Mouse (Mus musculus) retina, embryonic 14.5 days (tissue): ENCODE measurements around the gene Tmem60.
A peak's percentile ranks its signal among the peaks of the same experiment; 100 is the strongest.

Experiments used
- DNase-seq: peaks from one replicate; pipeline ENCODE4 v3.0.0-alpha.2; 2015; ENCODE audit warnings: low spot score

The Tmem60 gene

DNA sequence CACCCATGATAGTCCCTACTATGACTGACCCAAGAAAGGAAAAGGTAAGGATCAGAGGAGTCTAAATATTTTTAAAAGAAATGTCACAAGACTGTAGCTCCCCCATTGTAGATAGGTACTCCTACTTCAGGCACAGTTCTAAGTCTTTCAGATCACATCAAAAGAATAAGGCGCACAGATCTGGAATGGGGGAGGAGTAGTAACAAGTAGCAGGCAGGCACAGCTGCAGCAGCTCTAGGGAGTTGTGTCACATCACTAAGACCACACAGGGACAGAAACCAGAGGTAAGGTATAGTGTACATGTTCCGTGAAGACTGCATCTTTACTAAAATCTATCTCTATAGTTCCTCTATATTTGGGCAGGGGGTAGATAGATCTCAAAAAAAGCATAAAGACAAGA lies 29.8 kb downstream of the Tmem60 start:
- no peak for DNase-seq

DNA sequence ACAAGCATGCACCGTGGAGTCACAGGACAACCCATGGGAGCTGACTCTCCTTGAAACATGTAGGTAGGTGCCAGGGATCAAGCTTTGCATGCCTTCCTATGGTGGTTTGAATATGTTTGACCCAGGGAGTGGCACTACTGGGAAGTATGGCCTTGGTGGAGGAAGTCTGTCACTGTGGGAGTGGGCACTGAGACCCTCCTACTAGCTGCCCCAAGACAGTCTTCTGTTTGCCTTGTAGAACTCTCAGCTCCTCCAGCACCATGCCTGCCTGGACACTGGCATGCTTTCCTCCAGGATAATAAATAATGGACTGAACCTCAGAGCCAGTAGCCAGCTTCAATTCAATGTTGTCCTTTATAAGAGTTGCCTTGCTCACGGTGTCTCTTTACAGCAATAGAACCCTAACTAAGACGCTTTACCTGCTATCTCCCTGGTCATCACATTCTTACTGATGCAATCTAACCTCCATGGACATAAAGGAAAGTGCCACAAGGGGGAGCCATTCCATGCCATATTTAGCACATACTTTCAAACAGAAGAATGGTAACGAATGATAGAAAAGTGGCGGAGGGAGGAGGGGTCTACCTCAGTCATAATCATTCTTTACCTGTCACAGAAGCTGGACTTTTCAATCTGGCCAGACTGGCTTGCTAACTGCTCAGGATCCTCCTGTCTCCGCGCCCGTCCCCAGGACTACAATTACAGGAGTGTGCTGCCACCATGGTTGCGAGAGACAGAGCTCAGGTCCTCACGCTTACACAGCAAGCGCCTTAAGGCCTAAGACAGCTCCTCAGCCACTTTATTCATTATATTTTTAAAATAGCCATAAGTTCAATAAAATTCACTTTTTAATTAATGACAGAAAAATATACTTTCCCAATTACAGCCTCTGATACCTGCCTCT lies 31.6 kb downstream of the Tmem60 start:
- peak; percentile 84 for DNase-seq

- DNase-seq, result no peak
These were observed 37.0 kb downstream of the Tmem60 start for GRCm38 (mm10) chr5:20918967-20919366.

DNA sequence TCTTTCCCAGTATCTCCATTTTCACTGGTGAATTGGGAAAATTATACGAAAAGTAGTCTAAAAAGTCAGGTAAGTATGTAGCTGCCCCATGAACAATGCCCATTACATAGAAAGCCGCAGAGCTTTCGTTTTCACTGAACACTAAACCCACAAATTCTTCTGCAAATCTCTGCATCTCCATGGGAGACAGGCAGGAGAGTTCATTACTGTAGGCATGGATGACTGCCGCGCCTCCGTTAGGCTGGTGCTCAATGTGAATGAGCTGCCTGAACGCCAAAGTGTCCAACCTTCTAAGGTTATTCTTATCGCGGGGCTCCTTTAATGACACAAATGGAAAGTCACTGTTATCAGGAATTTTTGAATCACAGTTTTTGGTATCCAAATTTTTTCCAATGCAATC lies 37.6 kb downstream of the Tmem60 start:
- DNase-seq, result no peak

DNA sequence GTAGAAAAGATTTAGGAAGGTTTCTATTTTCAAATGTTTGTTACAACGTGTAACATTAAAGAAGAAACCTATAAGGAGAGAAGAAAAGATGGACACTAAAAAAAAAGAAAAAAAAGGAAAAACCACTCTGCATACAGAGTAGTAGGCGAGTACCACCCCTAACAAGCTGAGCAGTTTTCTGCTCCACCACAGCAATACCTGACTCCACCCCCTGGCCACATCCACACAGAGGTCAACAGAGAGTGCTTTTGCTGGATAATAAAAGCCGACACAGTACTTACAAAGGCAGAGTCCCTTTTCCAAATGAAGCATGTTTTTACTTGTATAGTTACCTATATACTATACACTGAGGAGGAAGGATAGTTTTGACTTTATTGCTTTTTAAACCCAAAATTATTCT lies 42.6 kb downstream of the Tmem60 start:
- no peak for DNase-seq

- DNase-seq, result no peak
These were observed 43.5 kb downstream of the Tmem60 start for GRCm38 (mm10) chr5:20925451-20925850.

DNA sequence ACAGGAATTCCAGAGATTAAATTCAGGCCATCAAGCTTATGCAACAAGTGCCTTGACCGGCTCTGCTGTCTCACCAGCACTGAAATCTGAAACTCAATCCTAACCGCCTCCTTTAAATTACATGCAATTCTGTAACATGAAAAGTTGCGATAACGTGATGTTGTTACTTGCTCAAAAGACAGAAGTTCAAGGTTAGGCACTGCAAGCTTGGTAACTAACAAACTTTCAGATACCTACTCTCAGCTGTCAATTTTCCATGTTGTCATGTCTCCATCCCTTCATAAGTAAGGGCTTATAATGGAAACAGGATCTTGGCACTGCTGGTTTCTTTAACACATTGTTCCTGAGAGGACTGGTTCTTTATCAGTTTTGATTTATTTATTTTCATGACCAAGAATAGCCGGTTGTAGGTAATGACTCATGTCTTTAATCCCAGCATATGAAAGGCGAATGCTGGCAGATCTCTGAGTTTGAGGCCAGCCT lies 47.7 kb downstream of the Tmem60 start:
- no peak for DNase-seq

GRCm38 (mm10) chr5:20930430-20930829 lies 48.4 kb downstream of the Tmem60 start:
- no peak for DNase-seq

DNA sequence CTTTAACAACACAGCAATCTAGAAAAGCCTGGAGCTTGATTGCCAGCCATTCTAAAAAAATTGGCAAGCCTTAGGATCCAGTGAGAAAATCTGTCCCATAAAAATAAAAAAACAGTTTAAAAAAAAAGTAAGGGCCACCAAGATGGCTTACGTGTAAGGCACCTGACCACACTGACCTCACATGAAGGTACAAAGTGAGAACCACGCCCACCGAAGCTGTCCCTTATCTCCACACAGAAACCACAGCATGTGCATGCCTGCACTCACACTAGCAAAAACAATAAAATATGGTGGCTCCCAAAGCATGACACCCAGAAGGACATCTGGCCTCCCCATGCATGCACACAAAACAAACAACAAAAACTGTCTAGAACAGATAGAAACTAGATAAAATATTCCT lies 49.3 kb downstream of the Tmem60 start:
- no peak for DNase-seq

DNA sequence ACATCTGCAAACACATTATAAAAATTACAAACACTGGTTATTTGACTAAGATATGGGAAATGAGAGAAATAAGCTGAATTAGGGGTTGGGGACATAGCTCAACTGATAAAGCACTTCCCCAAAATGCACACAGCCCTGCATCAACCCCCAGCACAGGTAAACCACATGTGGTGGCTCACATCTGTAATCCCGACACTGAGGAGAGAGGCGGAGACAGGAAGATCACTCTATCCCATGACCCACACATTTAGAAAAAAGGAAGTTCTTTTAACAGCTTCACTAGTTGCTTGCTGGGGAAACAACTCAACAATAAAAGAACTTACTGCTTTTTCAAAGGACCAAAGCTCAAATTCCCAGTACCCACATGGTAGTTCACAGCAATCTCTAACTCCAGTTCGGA lies 50.6 kb downstream of the Tmem60 start:
- no peak for DNase-seq

GRCm38 (mm10) chr5:20935934-20936333 lies 53.9 kb downstream of the Tmem60 start:
- DNase-seq, result no peak
